Mouse (Mus musculus) stomach, postnatal 0 days (tissue): ENCODE measurements at regions not wholly inside any gene's neighbourhood (a gene's known extent, or its start where the extent isn't known, plus 50 kb on each side); places are given as distances from the start of the nearest gene placed in this dataset.

ENCODE experiments used
- ATAC-seq: fragments of 200-750 bp; cut with Nextera tagmentation; 2 replicates; pipeline ENCODE4 v1.8.0; 2017; ENCODE audit not compliant: low FRiP score, low TSS enrichment
- DNase-seq: peaks from one replicate; pipeline ENCODE4 v3.0.0-alpha.2; 2016; ENCODE audit warnings: low spot score
- H3K27ac ChIP-seq: fragments of 300-500 bp; sonication (generic); replicated peaks from 2 replicates; pipeline ENCODE4 v1.5.1; 2014; ENCODE audit warnings: mild to moderate bottlenecking, control low read depth
- H3K27me3 ChIP-seq: fragments of 300-500 bp; sonication (generic); 2 replicates; pipeline ENCODE4 v1.6.1; 2014; ENCODE audit warnings: low read length; ENCODE audit not compliant: control insufficient read depth, insufficient read depth
- H3K36me3 ChIP-seq: fragments of 300-500 bp; sonication (generic); 2 replicates; pipeline ENCODE4 v1.6.1; 2014; ENCODE audit warnings: low read length, mixed read lengths; ENCODE audit not compliant: control insufficient read depth, insufficient read depth
- H3K4me1 ChIP-seq: fragments of 300-500 bp; sonication (generic); replicated peaks from 2 replicates; pipeline ENCODE4 v1.6.1; 2014; ENCODE audit warnings: antibody characterized with exemption; ENCODE audit not compliant: control insufficient read depth, insufficient read depth
- H3K4me2 ChIP-seq: fragments of 300-500 bp; sonication (generic); replicated peaks from 2 replicates; pipeline ENCODE4 v1.6.1; 2014; ENCODE audit warnings: low read depth, mild to moderate bottlenecking, control low read depth, moderate library complexity
- H3K4me3 ChIP-seq: fragments of 300-500 bp; sonication (generic); 2 replicates; pipeline ENCODE4 v1.5.1; 2014; ENCODE audit warnings: low read depth, low read length, control low read depth
- H3K9ac ChIP-seq: fragments of 300-500 bp; sonication (generic); 2 replicates; pipeline ENCODE4 v1.6.1; 2014; ENCODE audit warnings: mild to moderate bottlenecking, low read length, control low read depth, mixed read lengths
- H3K9me3 ChIP-seq: fragments of 300-500 bp; sonication (generic); 2 replicates; pipeline ENCODE4 v1.6.1; 2016; ENCODE audit warnings: low read length; ENCODE audit not compliant: control insufficient read depth
- CTCF ChIP-seq: IDR thresholded peaks from 2 replicates; pipeline ENCODE4 v1.5.1; 2016; ENCODE audit warnings: antibody characterized with exemption, low read depth, mild to moderate bottlenecking, moderate library complexity
- EP300 ChIP-seq: optimal IDR thresholded peaks from 2 replicates; pipeline ENCODE3; 2016; ENCODE audit warnings: antibody characterized with exemption
- WGBS: fragments of 180-500 bp; shearing (Covaris S2); extraction: QIAGEN DNeasy Blood & Tissue Kit; methylation state at CpG from one replicate; pipeline ENCODE4 v1.1.7; 2014; 5-methylcytosine and 5-hydroxymethylcytosine counted together

GRCm38 (mm10) chr17:48881946-48882345, 50.2 kb upstream of the Lrfn2 start:
- no peaks in the 10 kb centered on the region for H3K36me3 ChIP-seq
- H3K4me3 ChIP-seq, result no peak overlapping the region
- TF ChIP-seq EP300, result no peak
- TF ChIP-seq CTCF, result no peak
- H3K4me2 ChIP-seq, result no peak overlapping the region
- H3K4me1 ChIP-seq, result no peaks in the 10 kb centered on the region
- H3K9me3 ChIP-seq, result no peaks in the 10 kb centered on the region
- DNase-seq (no peak), ATAC-seq (no peak)
- 79% methylated on average over 5 of the region's 5 CpGs for WGBS
- no peaks in the 10 kb centered on the region for H3K27me3 ChIP-seq
- H3K27ac ChIP-seq, result no peak overlapping the region
- no peak overlapping the region for H3K9ac ChIP-seq
